Mouse (Mus musculus) left cerebral cortex, adult 2 months (tissue): ENCODE data around the gene Cks2. TPM values are rescaled to one million over a fixed set of nuclear protein-coding genes. Genes with fewer than 3 reads are reported as not detected.
"Not testable (repeated sequence)": the region's sequence is repeated elsewhere in the genome, so short reads cannot be mapped to it uniquely, and the experiment has no call there.

ENCODE experiments used
- DNase-seq, 2 experiments: peaks; one replicate each; pipeline ENCODE4 v3.0.0; 2021 to 2022; ENCODE audit warnings: low spot score in 2 of 2, mixed read lengths in 1 of 2; ENCODE audit errors: extremely low spot score in 1 of 2
- H3K27ac ChIP-seq: fragments of 200-600 bp; 2 replicates; pipeline ENCODE4 v1.8.1; 2022
- H3K4me3 ChIP-seq: fragments of 200-600 bp; 2 replicates; pipeline ENCODE4 v1.8.1; 2022
- CTCF ChIP-seq: fragments of 200-600 bp; IDR thresholded peaks from 2 replicates; pipeline ENCODE4 v1.8.1; 2022; ENCODE audit warnings: antibody characterized with exemption, mild to moderate bottlenecking, moderate library complexity
- intact Hi-C: fragments of 180-260 bp; cut with DNase I; formaldehyde crosslinking; loops from one replicate; pipeline ENCODE4 v1.15.1; 2025
- total RNA-seq, 2 experiments: library from RNA; stranded (reverse); gene quantifications; 2 replicates each; pipeline ENCODE4 v1.2.3; 2021

Gene Cks2
- total RNA-seq, 2 experiments from 2014 or later: 1.4 to 1.7 TPM

GRCm38 (mm10) chr13:51656516-51657235 lies 11.6 kb downstream of the Cks2 start:
- intact Hi-C loops: no loop called here
- no peak for DNase-seq
- Histone ChIP-seq H3K4me3 (no peak overlapping the region), H3K27ac (no peak overlapping the region)
- no peak for TF ChIP-seq CTCF

DNA sequence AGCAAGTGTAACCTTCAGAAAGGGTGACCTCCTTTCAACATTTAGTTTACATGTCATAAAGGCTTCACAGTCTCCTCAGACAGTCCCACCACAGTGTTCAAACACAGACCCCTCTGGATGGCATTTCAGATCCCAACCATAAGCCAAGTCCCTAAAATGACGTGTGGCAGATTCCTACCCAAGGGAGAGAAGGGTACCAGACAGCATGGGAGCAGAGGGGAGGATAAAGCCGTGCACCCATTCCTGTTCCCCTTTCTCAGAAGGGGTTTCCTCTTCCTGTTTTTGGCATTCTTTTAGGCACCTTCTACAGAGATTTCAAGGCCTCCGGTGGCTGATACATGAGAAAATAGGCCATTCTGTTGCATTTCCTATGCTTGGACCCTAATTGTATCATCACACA lies 13.1 kb downstream of the Cks2 start:
- intact Hi-C loops: no loop called here
- TF ChIP-seq CTCF: no peak
- H3K4me3 ChIP-seq: no peak overlapping the region
- no peak for DNase-seq
- H3K27ac ChIP-seq: no peak overlapping the region

- H3K4me3 ChIP-seq: no peak overlapping the region
- TF ChIP-seq CTCF: no peak
- no peak overlapping the region for H3K27ac ChIP-seq
- no peak for DNase-seq
- intact Hi-C loops: no loop called here
These were observed 14.5 kb downstream of the Cks2 start for GRCm38 (mm10) chr13:51659573-51659972.

DNA sequence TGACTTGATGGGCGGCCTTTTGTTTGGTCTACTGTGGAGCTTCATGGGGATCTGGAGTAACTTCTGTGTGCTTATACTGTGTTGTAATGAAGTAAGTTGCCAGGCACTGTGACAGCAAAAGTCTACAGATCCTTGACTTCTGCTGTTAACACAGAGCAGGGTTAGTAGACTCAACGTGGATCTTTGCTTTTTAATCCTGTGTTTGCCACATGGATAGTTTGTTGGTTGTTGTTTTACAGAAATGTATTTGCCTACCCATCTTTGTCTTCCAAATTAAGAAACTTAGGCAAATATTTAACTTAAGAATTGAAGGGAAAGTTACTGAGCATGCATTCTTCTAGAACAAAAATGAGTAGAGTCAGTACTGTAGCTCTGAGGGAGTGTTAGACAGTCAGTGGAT lies 18.5 kb downstream of the Cks2 start:
- intact Hi-C loops: no loop called here
- Histone ChIP-seq H3K27ac (no peak overlapping the region), H3K4me3 (no peak overlapping the region)
- DNase-seq: no peak
- no peak for TF ChIP-seq CTCF

DNA sequence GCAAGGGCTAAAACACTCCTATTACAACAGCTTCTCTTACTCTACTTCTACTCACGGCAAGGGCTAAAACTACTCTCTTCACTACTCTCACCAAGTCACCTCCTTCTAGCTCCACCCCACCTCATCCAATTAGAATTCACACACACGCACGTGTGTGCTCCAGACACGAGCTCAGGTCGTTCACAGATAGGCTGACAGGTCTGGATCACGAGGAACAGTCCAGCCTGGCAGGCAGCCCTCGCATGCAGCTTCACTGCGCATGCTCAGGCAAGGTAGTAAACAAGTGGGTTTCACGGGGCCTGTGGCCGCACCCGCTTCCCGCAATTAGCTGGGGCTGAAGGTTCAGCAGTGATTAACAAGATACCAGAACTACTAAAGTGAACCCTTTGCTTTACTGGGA lies 23.2 kb downstream of the Cks2 start:
- DNase-seq, H3K27ac ChIP-seq, H3K4me3 ChIP-seq, intact Hi-C loops: not testable (repeated sequence)

DNA sequence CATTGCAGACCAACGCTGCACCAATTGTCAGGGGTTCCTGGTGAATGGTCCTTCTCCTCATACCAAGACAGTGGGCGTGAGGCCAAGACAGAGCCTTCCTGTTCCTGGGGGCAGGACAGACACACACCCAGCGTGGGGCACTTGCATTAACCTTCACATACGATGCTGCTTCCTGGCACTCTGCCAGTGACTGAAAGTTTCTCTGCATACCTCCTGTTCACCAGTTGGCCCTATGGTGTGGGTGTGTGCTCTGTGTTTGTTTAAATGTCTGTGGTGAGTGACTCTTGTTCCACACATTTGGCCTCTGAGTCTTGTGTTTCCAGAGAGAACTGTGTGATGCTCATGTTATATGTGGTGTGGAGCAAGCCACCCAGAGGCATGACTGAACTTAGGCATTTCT lies 31.6 kb downstream of the Cks2 start:
- Histone ChIP-seq H3K27ac (no peak overlapping the region), H3K4me3 (no peak overlapping the region)
- intact Hi-C loops: no loop called here
- TF ChIP-seq CTCF: no peak
- DNase-seq: no peak

DNA sequence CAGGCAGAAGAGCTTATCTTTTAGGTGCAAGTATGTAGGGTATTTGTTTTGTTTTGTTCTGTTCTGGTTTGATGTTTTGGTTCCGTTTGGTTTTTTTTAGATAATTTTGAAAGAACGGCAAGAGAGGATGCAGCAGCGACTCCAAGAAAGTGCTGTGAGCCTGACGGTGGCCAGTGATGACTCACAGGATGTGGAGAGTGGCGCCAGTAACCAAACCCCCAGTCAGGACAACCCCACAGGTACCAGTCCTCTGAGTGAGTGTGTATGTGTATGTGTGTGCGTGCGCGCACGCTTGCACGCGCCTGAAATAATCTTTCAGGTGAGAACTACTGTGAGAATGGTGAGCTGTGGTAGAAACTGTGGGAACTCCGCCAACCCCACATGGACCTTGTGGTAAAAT lies 32.0 kb downstream of the Cks2 start:
- no peak overlapping the region for H3K27ac ChIP-seq
- no peak overlapping the region for H3K4me3 ChIP-seq
- intact Hi-C loops: no loop called here
- no peak for TF ChIP-seq CTCF
- DNase-seq: no peak

DNA sequence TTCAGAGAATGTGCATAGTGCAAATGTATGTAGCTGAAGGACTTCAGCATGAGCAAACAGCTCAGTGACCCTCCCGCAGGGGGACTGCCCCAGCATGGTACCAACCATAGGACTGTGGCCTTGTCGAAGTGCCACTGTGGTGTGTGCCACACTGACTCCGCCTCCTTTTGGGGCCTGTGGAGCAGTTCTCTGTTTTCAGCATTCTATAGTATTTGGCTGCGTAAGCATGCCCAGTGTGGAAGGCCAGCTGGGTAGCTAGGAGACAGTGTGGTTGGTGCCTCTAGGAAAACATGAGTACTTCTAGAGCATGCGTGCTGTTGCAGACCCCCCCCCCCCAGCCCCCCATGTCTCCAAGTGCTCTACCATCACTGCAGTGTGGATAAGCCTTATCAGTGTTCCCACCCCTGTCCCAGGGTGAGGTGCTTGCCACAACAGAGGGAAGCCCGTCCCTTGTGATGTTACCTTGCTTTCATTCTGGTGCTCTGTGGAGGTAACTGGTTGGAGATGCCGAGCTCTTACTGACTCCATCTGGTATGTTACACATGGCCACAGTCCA lies 32.7 kb downstream of the Cks2 start:
- Histone ChIP-seq H3K4me3 (no peak overlapping the region), H3K27ac (no peak overlapping the region)
- DNase-seq: no peak
- no peak for TF ChIP-seq CTCF
- intact Hi-C loops: no loop called here

GRCm38 (mm10) chr13:51678687-51679086 lies 33.7 kb downstream of the Cks2 start:
- H3K4me3 ChIP-seq: no peak overlapping the region
- intact Hi-C loops: no loop called here
- no peak for DNase-seq
- no peak for TF ChIP-seq CTCF
- H3K27ac ChIP-seq: no peak overlapping the region

GRCm38 (mm10) chr13:51679332-51679731 lies 34.3 kb downstream of the Cks2 start:
- TF ChIP-seq CTCF: no peak
- intact Hi-C loops: no loop called here
- Histone ChIP-seq H3K27ac (no peak overlapping the region), H3K4me3 (no peak overlapping the region)
- DNase-seq: no peak

DNA sequence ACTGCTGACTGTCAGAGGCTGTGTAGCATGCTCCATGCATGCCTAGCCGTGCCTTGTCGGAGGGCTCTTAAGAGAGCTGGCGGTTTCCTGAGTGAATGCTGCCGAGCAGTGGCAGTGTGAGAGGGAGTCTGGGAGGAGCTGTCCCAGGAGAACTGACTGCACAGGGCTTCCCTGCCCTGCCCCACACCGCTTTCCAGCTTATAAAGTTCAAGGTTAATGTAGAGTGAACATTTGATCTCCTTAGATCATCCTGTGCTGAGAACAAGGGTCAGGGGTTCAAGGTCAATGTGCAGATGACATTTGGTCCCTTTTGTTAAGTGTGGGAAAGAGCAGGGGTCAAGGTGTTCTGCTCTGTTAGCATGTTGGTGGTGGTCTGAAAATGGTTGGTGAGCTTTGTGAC lies 36.0 kb downstream of the Cks2 start:
- intact Hi-C loops: no loop called here
- DNase-seq: no peak
- TF ChIP-seq CTCF: no peak

GRCm38 (mm10) chr13:51681634-51682033 lies 36.6 kb downstream of the Cks2 start:
- peak overlapping the region; percentile 36; the same call in 1 of the 2 replicates for H3K27ac ChIP-seq
- TF ChIP-seq CTCF: no peak
- no peak overlapping the region for H3K4me3 ChIP-seq
- intact Hi-C loops: no loop called here
- no peak for DNase-seq

More for the DNA sequence above, 36.0 kb downstream of the Cks2 start:
- H3K4me3 ChIP-seq: no peak overlapping the region
- H3K27ac ChIP-seq: peak overlapping the region; percentile 36; the same call in 1 of the 2 replicates
